Mouse (Mus musculus): ENCODE measurements at regions not wholly inside any gene's neighbourhood (a gene's known extent, or its start where the extent isn't known, plus 50 kb on each side); places are given as distances from the start of the nearest gene placed in this dataset.
A peak's percentile ranks its signal among the peaks of the same experiment; 100 is the strongest.

GRCm38 (mm10) chr1:65439129-65439528 is 157.3 kb downstream of the Pth2r start:
- no peak overlapping the region for H3K27ac ChIP-seq (replicated peaks)
- H3K36me3 ChIP-seq (replicated peaks), result no peaks in the 10 kb centered on the region
- H3K27me3 ChIP-seq (replicated peaks; ENCODE audit: low read depth, poor library complexity, severe bottlenecking), result no peaks in the 10 kb centered on the region
- H3K4me1 ChIP-seq, result no peaks in the 10 kb centered on the region
- no peaks in the 10 kb centered on the region for H3K9me3 ChIP-seq
- WGBS, result 88% methylated on average over 2 of the region's 2 CpGs
- no peak for DNase-seq (ENCODE audit: low spot score)
- H3K4me3 ChIP-seq, result no peak overlapping the region

- Histone ChIP-seq H3K27me3 (replicated peaks; ENCODE audit: low read depth, poor library complexity, severe bottlenecking) (no peaks in the 10 kb centered on the region), H3K27ac (replicated peaks) (no peak overlapping the region), H3K4me1 (no peaks in the 10 kb centered on the region), H3K9me3 (no peaks in the 10 kb centered on the region), H3K4me3 (no peak overlapping the region), H3K36me3 (replicated peaks) (no peaks in the 10 kb centered on the region)
- DNase-seq (ENCODE audit: low spot score), result peak; percentile 46
- 85% methylated on average over 3 of the region's 3 CpGs for WGBS
These were observed 158.3 kb downstream of the Pth2r start for GRCm38 (mm10) chr1:65440156-65440555.
